Mouse (Mus musculus) limb, embryonic 11.5 days (tissue): ENCODE results near the gene Pacs2. TPM values are rescaled to one million over a fixed set of nuclear protein-coding genes. Genes with fewer than 3 reads are reported as not detected.
A peak's percentile ranks its signal among the peaks of the same experiment; 100 is the strongest.

ENCODE experiments used
- ATAC-seq: fragments of 200-750 bp; cut with Nextera tagmentation; 2 replicates; pipeline ENCODE4 v1.8.0; 2017; ENCODE audit warnings: low read depth; ENCODE audit not compliant: insufficient number of reproducible peaks, low FRiP score, low TSS enrichment
- DNase-seq: peaks from one replicate; pipeline ENCODE4 v3.0.0-alpha.2; 2015; ENCODE audit warnings: low spot score
- H3K27ac ChIP-seq: fragments of 300-500 bp; sonication (generic); replicated peaks from 2 replicates; pipeline ENCODE4 v1.5.1; 2014; ENCODE audit warnings: low read depth, mild to moderate bottlenecking, low read length
- H3K27me3 ChIP-seq: fragments of 300-500 bp; sonication (generic); 2 replicates; pipeline ENCODE4 v1.6.1; 2014; ENCODE audit warnings: mild to moderate bottlenecking, low read length, mixed read lengths; ENCODE audit not compliant: control insufficient read depth, insufficient read depth
- H3K36me3 ChIP-seq: fragments of 300-500 bp; sonication (generic); 2 replicates; pipeline ENCODE4 v1.6.1; 2014; ENCODE audit warnings: mild to moderate bottlenecking, low read length, moderate library complexity, mixed read lengths; ENCODE audit not compliant: control insufficient read depth, insufficient read depth
- H3K4me1 ChIP-seq: fragments of 300-500 bp; sonication (generic); 2 replicates; pipeline ENCODE4 v1.6.1; 2014; ENCODE audit warnings: low read length, mixed read lengths; ENCODE audit not compliant: control insufficient read depth, insufficient read depth
- H3K4me2 ChIP-seq: fragments of 300-500 bp; sonication (generic); 2 replicates; pipeline ENCODE4 v1.6.1; 2014; ENCODE audit warnings: low read depth, mild to moderate bottlenecking, moderate library complexity; ENCODE audit not compliant: severe bottlenecking
- H3K4me3 ChIP-seq: fragments of 300-500 bp; sonication (generic); 2 replicates; pipeline ENCODE4 v1.5.1; 2014; ENCODE audit warnings: low read depth, low read length
- H3K9ac ChIP-seq: fragments of 300-500 bp; sonication (generic); 2 replicates; pipeline ENCODE4 v1.6.1; 2014; ENCODE audit warnings: mild to moderate bottlenecking, low read length
- H3K9me3 ChIP-seq: fragments of 300-500 bp; sonication (generic); 2 replicates; pipeline ENCODE4 v1.6.1; 2016; ENCODE audit warnings: low read length; ENCODE audit not compliant: control insufficient read depth
- WGBS: fragments of 180-500 bp; shearing (Covaris S2); extraction: QIAGEN DNeasy Blood & Tissue Kit; methylation state at CpG from one replicate; pipeline ENCODE4 v1.1.7; 2014; 5-methylcytosine and 5-hydroxymethylcytosine counted together
- polyA plus RNA-seq: library from polyadenylated mRNA; unstranded; fragments of >200 nt; fragmentation: Nextera tagmentation; extraction: Ambion mirVana; gene quantifications from 2 replicates; pipeline ENCODE4 v1.2.1, GENCODE M21; 2014

The Pacs2 gene
- polyA plus RNA-seq, 1 experiment from 2014 or later: 11.7 TPM

GRCm38 (mm10) chr12:113073420-113074328 lies 59.4 kb downstream of the Pacs2 start:
- 11% methylated on average over 15 of the region's 15 CpGs for WGBS
- Histone ChIP-seq H3K4me1 (peaks cover 4% of the 10 kb centered on the region; the same call in 1 of the 2 replicates), H3K4me2 (peak overlapping the region; percentile 91), H3K36me3 (0 out of 2 replicates have a peak, but pooled peaks cover 3% of the 10 kb centered on the region), H3K9ac (peak overlapping the region; percentile 45), H3K9me3 (no peaks in the 10 kb centered on the region), H3K27me3 (no peaks in the 10 kb centered on the region), H3K4me3 (peak overlapping the region; percentile 44), H3K27ac (no peak overlapping the region)
- ATAC-seq: peak; percentile 46
- DNase-seq: peak; percentile 38

GRCm38 (mm10) chr12:113074329-113075062 lies 60.2 kb downstream of the Pacs2 start, which contains the start of gene Tex22:
TSS of gene Tex22 (plus strand) at chr12:113074502.
- peak within 1 kb of the TSS; percentile 91 for H3K4me2 ChIP-seq
- peak within 1 kb of the TSS; percentile 45 for H3K9ac ChIP-seq
- H3K27me3 ChIP-seq: no peaks in the 10 kb centered on the region
- DNase-seq: peak; percentile 86
- H3K27ac ChIP-seq: peak within 1 kb of the TSS; percentile 45; the same call in 1 of the 2 replicates
- ATAC-seq: peak; percentile 90
- 4% methylated on average over 32 of the region's 32 CpGs for WGBS
- peaks cover 4% of the 10 kb centered on the region; the same call in 1 of the 2 replicates for H3K4me1 ChIP-seq
- peak within 1 kb of the TSS; percentile 44 for H3K4me3 ChIP-seq
- 0 out of 2 replicates have a peak, but pooled peaks cover 3% of the 10 kb centered on the region for H3K36me3 ChIP-seq
- H3K9me3 ChIP-seq: no peaks in the 10 kb centered on the region

- Histone ChIP-seq H3K36me3 (0 out of 2 replicates have a peak, but pooled peaks cover 3% of the 10 kb centered on the region), H3K9me3 (no peaks in the 10 kb centered on the region), H3K4me1 (peaks cover 4% of the 10 kb centered on the region; the same call in 1 of the 2 replicates), H3K9ac (peak overlapping the region; percentile 45; the same call in 1 of the 2 replicates), H3K4me2 (peak overlapping the region; percentile 91), H3K4me3 (peak overlapping the region; percentile 44), H3K27me3 (no peaks in the 10 kb centered on the region), H3K27ac (no peak overlapping the region)
- peak; percentile 91 for DNase-seq
- 4% methylated on average over 10 of the region's 10 CpGs for WGBS
- peak; percentile 75 for ATAC-seq
These were observed 60.8 kb downstream of the Pacs2 start for GRCm38 (mm10) chr12:113075063-113075454.

GRCm38 (mm10) chr12:113075486-113075885 lies 61.2 kb downstream of the Pacs2 start:
- DNase-seq (no peak), ATAC-seq (no peak)
- Histone ChIP-seq H3K4me2 (0 out of 2 replicates have a peak overlapping the region, but pooled peaks have one; percentile 91), H3K4me3 (no peak overlapping the region), H3K36me3 (0 out of 2 replicates have a peak, but pooled peaks cover 2% of the 10 kb centered on the region), H3K4me1 (peaks cover 4% of the 10 kb centered on the region; the same call in 1 of the 2 replicates), H3K9me3 (no peaks in the 10 kb centered on the region), H3K9ac (no peak overlapping the region), H3K27me3 (no peaks in the 10 kb centered on the region), H3K27ac (no peak overlapping the region)
- 60% methylated on average over 6 of the region's 6 CpGs for WGBS

- 0 out of 2 replicates have a peak, but pooled peaks cover 2% of the 10 kb centered on the region for H3K27me3 ChIP-seq
- DNase-seq (no peak), ATAC-seq (no peak)
- 67% methylated on average over 3 of the region's 3 CpGs for WGBS
- no peak overlapping the region for H3K4me3 ChIP-seq
- no peaks in the 10 kb centered on the region for H3K36me3 ChIP-seq
- no peaks in the 10 kb centered on the region for H3K4me1 ChIP-seq
- H3K4me2 ChIP-seq: no peak overlapping the region
- no peak overlapping the region for H3K9ac ChIP-seq
- H3K9me3 ChIP-seq: no peaks in the 10 kb centered on the region
- H3K27ac ChIP-seq: no peak overlapping the region
These were observed 73.0 kb downstream of the Pacs2 start for GRCm38 (mm10) chr12:113087276-113087675.

GRCm38 (mm10) chr12:113088026-113088425 lies 73.7 kb downstream of the Pacs2 start:
- DNase-seq (no peak), ATAC-seq (no peak)
- Histone ChIP-seq H3K36me3 (no peaks in the 10 kb centered on the region), H3K4me3 (no peak overlapping the region), H3K4me1 (no peaks in the 10 kb centered on the region), H3K27ac (no peak overlapping the region), H3K9ac (no peak overlapping the region), H3K4me2 (no peak overlapping the region), H3K9me3 (no peaks in the 10 kb centered on the region), H3K27me3 (0 out of 2 replicates have a peak, but pooled peaks cover 2% of the 10 kb centered on the region)
- 26% methylated on average over 4 of the region's 4 CpGs for WGBS

- Histone ChIP-seq H3K36me3 (no peaks in the 10 kb centered on the region), H3K27me3 (0 out of 2 replicates have a peak, but pooled peaks cover 2% of the 10 kb centered on the region), H3K27ac (no peak overlapping the region), H3K4me3 (no peak overlapping the region), H3K9ac (no peak overlapping the region), H3K4me1 (no peaks in the 10 kb centered on the region), H3K9me3 (no peaks in the 10 kb centered on the region), H3K4me2 (no peak overlapping the region)
- ATAC-seq (no peak), DNase-seq (no peak)
- WGBS: 87% methylated on average over 6 of the region's 6 CpGs
These were observed 74.8 kb downstream of the Pacs2 start for GRCm38 (mm10) chr12:113089107-113089506.

- no peak overlapping the region for H3K4me3 ChIP-seq
- no peaks in the 10 kb centered on the region for H3K9me3 ChIP-seq
- no peaks in the 10 kb centered on the region for H3K36me3 ChIP-seq
- WGBS: 84% methylated on average over 17 of the region's 17 CpGs
- H3K4me1 ChIP-seq: no peaks in the 10 kb centered on the region
- no peak for ATAC-seq
- no peak for DNase-seq
- H3K4me2 ChIP-seq: no peak overlapping the region
- H3K27me3 ChIP-seq: 0 out of 2 replicates have a peak, but pooled peaks cover 2% of the 10 kb centered on the region
- no peak overlapping the region for H3K9ac ChIP-seq
- no peak overlapping the region for H3K27ac ChIP-seq
These were observed 75.7 kb downstream of the Pacs2 start for GRCm38 (mm10) chr12:113090053-113090452.
